Mouse (Mus musculus) brain, embryonic 14.5 days (tissue): ENCODE data around the gene Trim59.
"Not testable (repeated sequence)": the region's sequence is repeated elsewhere in the genome, so short reads cannot be mapped to it uniquely, and the experiment has no call there.

Experiments used
- CTCF ChIP-seq: fragments of 200-500 bp; IDR thresholded peaks from 2 replicates; pipeline ENCODE4 v1.5.1; 2012; ENCODE audit warnings: inconsistent platforms, mild to moderate bottlenecking, moderate library complexity, borderline replicate concordance; ENCODE audit not compliant: insufficient read depth, insufficient read length; ENCODE audit errors: extremely low read depth
- POLR2A ChIP-seq: fragments of 200-500 bp; IDR thresholded peaks from 2 replicates; pipeline ENCODE4 v1.6.1; 2012; ENCODE audit warnings: mild to moderate bottlenecking, inconsistent platforms, borderline replicate concordance; ENCODE audit not compliant: poor library complexity, insufficient read depth, insufficient read length, severe bottlenecking; ENCODE audit errors: extremely low read depth

GRCm38 (mm10) chr3:69018635-69019034 is 25.9 kb downstream of the Trim59 start:
- not testable (repeated sequence) for TF ChIP-seq CTCF, POLR2A
